Mouse (Mus musculus) layer of hippocampus, postnatal 36 days (tissue): ENCODE data around the gene Ddx5. TPM values are rescaled to one million over a fixed set of nuclear protein-coding genes. Genes with fewer than 3 reads are reported as not detected.
"Not testable (repeated sequence)": the region's sequence is repeated elsewhere in the genome, so short reads cannot be mapped to it uniquely, and the experiment has no call there.

Experiments used
- DNase-seq, 2 experiments: peaks; one replicate each; pipeline ENCODE4 v3.0.0; 2022
- total RNA-seq, 2 experiments: library from RNA; stranded (reverse); gene quantifications; 2 replicates each; pipeline ENCODE4 v1.2.3; 2021

Ddx5 gene
- total RNA-seq: 100 to 1,000 TPM; 814 to 831 TPM

DNA sequence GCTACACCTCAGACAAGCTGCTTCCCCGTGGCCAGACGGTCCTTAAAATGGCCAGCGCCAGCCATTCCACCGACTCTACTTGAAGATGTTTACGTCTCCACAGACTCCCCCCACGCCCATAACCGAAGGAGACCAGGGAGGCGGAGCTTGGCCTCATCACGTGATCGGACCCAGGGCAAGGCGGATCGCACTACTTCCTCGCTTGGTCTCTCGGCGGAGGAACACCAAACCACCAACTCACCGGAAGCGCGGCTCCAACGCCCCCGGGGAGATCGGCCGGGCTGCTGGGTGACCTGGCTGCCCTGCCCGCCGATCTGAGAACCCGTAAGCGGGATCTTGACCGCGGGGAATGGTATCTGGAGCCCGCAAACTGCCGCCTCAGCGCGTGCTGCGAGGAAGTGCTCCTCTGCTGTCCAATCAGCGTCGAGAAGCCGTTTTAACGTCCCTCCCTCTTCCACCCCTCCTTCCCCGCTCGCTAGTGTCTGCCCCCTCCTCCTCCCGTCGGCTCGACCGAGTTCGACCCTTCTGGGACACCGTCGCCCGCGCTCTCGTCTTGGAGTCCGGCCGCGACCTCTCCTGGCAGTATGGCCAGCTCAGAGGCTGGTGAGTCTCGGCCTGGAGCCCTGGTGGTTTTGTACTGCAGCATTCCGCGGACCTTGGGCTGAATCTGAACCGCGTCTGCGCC lies at the start of gene Ddx5, which contains the start of gene Cep95:
Gene Ddx5, minus strand, starts transcription at position 411 of the 685 bp plus-strand sequence.
Gene Cep95, plus strand, starts transcription at position 478 of the 685 bp plus-strand sequence.
- DNase-seq: peak; percentile 93 to 97

DNA sequence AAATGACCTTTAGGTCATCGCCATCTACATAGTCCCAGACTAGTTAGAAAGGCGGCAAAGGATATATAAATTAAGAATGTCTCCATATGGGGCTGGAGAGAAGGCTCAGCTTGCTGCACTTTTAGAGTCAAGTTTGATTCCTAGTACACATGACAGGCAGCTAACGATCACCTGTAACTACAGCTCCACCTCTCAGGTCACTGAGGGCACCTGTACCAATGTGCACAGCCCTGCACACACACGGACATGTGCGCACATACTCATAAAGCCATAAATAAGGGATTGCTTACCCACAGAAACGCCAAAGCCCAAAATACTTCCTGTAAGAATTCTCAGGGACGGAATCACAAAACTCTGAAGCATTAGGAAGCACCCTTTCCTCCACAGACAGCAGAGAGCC lies 39.1 kb upstream of the Ddx5 start:
- DNase-seq: no peak

DNA sequence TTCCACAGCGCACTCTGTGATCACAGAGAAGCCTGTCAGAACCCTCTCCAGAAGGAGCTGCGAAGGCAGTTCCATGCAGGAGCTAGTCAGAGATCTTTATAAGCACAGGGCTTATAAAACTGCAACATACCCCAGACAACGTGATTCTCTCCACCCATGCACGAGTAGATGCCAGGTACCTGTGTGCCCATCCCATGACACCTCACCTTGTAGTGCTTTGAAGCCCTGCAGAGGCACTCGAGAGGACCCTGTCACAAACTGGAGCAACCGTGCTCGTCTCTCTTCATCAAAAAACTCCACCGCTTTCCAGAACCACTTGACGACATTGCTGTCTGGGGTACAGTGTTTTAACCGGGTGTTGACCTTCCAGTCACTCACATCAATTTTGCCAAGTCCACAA lies 35.4 kb upstream of the Ddx5 start:
- DNase-seq: no peak

DNA sequence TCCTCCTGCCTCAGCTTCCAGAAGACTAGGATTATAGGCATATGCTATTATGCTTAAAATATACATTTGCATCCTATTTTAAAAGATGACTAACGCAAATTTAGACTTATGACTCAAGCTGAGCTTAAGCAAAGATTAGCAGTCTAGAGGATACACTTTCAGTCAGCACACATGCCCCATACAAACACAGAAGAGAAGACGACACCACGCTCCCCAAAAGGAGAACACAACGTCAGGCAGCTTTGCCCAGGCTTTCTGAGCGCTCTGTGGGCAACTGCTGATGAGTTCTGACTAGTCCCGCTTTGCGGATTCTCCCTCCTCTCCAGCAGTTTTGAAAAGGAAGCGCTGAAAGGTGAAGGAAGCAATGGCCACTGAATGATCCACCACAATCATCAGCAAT lies 34.8 kb upstream of the Ddx5 start:
- DNase-seq: no peak

DNA sequence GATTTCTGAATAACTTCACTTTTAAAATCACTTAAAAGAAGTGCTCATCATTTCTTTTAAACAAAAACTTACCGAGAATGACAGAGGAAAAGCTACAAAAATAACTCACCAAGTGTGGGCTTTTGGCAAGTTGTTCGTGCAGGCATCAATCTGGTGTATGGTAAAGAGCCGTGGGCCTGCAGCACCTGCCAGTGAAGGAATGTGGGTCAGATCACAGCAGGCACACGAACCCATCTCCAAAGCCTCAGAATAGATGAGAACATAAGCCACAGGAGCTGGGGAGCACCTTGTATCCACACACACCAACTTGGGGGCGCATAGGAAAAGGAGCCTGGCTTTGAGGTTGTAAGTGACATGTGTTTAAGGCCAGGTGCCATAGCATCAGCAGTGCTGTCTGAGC lies 33.9 kb upstream of the Ddx5 start:
- DNase-seq: peak in 1 of 2 experiments; percentile 51

DNA sequence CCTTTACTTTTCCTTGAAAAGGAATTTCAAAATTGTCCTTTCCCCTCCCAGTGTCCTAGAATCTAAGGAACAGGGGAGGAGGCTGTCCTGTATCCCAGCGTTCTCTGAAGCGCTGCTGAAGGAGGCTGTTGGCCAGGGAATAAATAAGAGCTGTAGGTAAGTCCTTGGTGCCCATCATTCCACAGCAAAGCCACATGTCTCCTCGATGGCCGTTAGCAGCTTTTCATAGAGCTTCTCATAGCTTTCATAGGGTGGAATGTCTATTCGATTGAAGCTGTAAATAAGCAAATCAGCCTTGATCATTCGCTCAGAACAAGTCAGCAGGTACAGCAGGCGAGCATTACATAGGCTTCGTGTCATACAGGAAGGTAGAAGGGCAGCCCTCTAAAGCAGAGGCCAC lies 33.5 kb upstream of the Ddx5 start:
- DNase-seq: no peak

DNA sequence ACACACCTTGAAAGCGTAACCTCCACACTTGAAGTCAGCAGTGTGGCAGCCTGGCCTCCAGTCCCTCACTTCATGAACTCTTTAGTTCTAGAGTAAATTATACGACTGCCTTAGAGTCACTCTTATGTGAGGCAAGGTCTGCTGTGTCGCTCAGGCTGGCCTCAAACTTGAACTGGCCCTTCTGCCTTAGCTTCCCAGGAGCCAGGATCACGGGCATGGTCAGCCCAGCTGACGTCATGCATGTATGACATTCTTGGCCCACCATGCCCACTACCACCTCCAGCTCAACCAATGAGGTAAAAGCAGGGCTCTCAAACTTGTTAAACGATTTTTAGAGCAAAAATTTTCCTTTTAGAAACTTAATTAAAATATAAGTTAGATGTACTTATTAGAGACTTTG lies 32.4 kb upstream of the Ddx5 start:
- DNase-seq: no peak

DNA sequence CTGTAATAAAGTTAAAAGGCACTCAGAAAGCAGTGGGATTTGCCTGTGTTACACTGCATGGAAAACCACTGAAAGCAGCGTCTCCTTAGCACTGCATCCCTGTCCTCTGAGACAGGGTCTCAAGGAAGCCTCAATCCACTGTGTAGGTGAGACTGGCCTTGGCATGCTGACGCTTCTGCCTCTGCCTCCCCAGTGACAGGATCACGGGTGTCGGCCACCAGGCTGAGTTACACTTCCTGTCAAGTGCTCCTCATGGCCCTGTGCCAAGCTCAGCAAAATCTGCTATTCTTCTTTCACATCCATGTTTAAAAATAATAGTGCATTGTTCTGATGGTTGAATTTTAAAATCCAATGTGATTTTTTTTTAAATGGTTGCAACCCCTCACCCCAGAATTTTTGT lies 32.0 kb upstream of the Ddx5 start:
- DNase-seq: no peak

DNA sequence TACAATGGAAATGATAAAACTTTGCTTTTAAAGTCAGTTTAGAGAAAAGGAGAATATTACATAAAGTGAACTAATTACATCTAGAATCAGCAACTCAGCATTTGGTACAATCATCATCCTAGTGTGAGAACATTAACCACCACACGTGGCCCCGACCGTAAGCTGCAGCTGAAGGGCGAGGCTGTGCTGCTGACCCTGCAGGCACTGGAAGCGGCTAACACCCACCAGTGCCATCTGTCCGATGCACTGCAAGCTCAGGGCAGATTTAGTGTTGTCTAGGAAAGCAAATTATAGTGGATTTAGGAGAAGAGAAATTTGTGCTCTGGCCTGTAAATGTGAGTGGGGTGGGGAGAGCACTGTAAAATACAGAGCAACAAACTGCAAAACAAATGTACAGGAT lies 31.3 kb upstream of the Ddx5 start:
- no peak for DNase-seq

DNA sequence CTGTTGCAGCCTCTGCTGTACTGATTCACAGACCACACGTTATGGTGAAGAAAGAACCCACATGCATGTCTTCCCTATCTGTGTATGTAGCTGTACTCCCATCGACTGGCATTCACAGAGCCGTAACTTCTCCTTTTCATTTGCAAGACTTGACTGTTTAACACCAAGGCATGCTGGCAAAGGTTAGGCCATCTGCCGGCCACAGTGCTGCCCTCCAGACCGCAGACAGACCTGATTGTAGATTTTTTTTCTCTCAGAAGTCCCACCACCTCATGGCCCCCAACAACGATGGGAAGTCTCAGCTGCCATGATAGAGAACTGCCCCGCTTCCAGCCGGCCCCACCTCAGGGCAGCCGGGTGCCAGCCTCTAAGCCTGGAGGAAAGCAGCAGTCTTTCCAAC lies 30.6 kb upstream of the Ddx5 start:
- DNase-seq: no peak

DNA sequence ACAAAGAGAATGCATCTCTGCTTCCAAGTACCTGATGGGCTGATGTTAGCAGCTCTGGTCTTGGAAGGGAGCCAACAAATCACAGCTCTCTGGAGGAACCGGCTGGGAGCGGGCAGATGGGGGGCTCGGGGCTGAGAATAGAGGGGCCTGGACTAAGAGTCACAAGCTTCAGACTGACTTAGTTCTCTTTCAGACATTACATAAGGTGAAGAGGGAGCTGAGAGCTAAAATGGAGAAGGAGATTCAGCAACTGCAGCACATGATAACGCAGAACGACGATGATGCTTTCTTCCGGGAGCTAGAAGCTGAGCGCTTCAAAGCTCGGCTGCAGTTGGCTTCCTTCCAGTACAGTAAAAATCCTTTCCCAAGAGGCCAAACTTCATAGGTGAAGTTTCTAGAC lies 29.4 kb upstream of the Ddx5 start:
- no peak for DNase-seq

DNA sequence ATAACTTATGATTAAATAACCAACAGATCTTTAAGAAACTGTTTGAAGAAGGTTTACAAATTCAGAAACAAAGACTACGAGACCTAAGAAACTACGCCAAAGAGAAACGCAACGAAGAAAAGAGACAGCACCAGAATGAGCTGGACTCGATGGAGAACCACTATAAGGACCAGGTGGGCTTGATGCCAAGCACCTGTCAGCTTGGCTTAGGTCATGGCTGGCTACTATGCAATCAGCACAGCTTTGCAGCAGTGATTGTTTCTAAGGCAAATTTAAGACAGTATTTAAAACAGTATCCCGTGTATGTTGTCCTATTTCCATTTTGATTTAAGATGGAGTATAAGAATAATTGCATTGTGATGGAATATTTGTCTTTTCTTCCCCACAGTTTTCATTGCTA lies 28.8 kb upstream of the Ddx5 start:
- DNase-seq: no peak

DNA sequence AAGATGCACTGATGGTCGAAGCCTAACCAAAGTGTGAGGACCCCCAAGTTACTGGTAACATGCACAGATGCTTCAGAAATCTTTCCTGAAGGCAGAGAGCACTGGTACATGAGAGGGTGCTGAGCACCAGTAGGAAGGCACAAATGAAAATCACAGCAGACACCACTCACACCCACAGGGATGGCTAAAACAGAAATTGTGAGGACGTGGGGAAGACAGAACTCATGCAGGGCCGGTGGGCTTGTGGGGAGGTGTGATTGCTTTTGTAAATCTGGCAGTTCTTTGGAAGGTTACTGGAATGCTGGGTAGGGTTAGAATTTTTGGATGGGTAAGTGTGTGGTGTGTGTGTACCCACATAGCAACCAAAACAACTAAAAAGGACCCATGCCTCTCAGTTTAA lies 28.2 kb upstream of the Ddx5 start:
- DNase-seq: no peak

DNA sequence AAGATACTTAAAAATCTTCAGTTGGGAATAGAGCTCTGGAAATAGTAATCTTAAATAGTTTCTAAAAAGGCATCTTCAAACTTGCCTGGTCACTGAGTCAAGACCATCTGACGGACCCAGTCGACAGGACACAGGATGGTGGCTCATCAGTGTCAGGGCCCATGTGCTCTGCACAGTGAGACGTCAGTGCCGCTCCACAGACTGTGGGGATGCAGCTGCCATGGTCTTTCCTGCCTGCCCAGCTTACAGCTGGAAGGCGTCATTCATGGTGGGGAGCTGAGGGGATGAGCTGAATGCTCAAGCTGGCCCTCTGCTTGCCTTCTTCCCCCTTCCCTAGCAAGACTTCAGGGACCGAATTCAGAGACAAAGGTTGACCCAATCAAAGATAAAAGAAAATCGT lies 27.3 kb upstream of the Ddx5 start:
- DNase-seq: no peak

DNA sequence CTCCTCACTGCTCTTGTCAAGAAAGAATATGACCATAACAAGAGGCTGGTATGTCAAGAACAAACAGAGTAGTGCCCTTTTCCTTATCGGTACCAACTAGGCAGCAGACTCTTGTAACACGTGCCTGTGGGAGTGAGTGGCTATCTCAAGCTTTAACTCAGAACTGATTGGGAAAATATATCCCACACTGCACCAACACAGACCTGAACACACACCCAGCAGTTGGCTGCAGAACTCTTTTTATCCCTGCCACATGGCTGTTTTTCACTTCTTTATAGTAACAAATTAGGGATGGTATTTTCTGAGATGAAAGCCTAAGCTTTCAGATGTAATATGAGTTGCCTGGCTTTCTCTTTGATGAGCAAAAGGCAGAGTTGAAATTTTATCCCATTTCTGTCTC lies 26.8 kb upstream of the Ddx5 start:
- no peak for DNase-seq

DNA sequence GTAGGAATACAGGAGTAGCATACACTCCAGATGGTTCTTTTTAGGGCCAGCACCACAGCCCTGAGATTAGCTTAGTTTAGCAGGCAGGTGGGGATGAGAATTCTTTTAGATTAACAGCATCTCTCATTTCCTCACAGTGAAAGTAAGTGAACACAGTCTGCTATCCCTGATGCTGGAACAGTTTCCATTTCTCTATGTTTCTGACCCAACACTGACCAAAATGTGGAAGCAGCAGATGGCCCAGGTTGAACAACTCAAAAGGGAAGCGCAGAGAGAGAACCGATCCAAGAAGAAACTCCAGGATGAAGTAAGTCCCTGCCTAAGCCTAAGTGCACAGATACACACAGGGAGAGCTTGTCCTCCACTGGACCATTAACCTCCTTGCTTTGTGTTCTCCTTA lies 26.3 kb upstream of the Ddx5 start:
- no peak for DNase-seq

DNA sequence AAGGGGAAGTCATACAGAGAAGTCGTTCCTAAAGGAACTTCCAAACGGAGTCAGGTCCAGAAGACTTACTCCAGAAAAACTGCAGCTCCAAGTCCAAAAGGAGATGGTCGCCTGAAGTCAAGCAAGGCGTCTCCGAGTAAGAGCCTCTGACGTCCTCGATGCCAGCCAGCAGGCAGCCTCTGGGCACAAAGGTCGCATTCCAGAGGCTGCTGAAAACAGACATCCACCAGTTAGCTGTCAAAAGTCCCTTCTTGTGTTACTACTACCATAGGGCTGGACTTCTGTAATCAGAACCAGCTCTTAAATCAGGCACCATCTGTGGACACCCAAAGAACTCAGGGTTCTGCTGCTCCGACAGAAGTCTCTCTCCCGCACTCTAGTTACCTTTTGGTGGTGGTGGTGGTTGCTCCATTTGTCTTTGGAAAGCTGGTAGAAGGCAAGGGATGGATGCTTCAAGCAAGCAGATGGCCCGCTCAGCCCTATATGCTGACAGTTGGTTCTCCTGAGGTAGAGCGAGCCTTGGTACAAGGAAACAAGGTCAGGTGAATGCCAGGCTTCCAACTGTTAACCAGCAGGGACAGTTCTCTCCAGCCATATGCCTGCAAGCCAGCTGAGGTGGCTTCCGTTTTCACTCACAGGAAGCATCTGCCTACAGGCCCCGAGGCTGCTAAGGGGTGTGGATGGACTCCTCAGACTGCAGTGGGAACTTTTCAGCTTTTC lies 25.8 kb upstream of the Ddx5 start:
- DNase-seq: no peak

DNA sequence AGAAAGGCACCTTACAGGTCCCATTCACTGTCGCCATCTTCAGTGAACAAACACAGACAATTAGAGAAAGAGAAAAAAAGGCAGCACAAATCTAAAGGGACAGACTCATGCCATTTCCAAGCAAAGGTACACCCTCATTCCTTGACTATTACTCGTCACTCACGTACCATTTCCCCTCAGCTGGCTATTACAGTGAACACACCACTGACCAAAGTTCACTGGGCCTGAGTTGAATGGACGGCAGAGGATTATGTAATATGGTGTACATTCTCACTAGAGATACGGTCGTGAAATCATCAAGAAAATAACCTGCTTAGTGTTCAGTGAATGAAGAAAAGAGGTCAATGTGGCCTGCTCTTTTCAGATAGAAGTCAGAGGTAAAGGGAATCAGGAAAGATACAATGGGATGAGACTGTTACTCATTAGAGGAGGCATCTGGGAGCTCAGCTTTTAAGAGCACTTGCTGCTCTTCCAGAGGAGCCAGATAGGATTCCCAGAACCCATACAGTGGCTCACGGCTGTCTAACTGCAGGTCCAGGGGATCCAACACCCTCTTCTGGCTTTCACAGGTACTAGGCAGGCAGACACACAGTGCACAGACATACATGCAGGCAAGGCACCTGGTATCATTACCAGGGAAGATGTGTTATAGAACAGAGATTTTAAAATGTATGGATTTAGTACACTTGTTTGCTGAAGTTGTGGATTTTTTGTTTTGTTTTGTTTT lies 23.6 kb upstream of the Ddx5 start:
- no peak for DNase-seq

DNA sequence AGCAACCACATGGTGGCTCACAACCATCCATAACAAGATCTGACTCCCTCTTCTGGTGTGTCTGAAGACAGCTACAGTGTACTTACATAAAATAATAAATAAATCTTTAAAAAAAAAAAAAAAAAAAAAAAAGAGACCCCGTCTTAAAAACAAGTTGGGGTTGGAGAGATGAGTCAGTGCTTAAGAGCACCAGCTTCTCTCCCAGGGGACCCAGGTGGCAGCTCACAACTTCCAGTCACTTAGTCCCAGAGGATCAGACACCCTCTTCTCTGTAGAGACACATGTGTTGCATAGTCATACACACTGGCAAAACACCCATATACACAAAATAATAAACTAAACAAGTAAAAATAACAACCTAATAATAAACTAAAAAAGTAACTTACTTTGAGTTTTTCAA lies 18.5 kb upstream of the Ddx5 start:
- not testable (repeated sequence) for DNase-seq

DNA sequence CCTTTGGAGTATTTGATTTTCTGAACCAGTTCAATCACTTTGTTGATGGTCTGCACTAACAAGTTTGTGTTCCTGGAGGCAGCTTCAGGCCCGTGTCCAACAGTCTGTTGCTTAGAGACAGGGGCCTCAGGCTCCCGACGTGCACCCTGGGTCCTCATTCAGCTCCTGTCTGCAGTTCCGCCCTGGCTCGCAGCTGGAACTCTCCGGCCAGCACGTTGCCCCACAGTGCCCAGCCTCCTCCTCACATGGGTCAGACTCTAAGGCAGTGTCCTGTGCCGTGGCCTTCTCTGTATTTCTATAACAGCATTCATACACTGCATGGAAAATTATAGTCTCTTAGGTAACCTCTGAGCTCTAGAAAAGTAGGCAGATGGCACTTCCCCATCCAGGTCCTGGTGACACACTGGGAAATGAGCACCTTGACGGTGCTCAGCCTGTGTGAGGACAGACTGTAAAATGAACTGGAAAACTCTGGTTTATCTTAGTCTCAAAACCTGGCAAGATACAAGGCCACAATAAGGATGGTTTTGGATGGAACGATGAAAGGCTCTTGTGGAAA lies 13.2 kb upstream of the Ddx5 start:
- peak in 1 of 2 experiments; percentile 48 for DNase-seq

DNA sequence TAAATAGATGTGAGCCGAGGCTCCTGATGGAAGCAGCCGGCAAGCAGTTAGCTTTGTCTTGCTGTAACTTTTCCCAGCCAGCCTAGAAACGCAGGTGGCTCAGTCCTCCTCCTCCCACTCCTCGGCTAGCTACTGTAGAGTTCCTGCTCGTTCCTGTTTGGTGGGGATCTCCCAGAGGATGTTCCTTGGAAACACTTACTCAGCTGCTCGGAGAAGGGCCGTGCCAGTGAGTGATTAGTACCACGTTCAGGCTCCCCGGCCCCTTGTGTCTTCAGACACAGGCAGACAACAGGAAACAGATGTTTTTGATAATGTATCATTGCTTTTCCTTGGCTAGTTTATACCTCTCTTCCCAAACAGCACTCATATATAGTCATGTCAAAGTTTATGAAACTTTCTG lies 6.7 kb upstream of the Ddx5 start:
- no peak for DNase-seq

DNA sequence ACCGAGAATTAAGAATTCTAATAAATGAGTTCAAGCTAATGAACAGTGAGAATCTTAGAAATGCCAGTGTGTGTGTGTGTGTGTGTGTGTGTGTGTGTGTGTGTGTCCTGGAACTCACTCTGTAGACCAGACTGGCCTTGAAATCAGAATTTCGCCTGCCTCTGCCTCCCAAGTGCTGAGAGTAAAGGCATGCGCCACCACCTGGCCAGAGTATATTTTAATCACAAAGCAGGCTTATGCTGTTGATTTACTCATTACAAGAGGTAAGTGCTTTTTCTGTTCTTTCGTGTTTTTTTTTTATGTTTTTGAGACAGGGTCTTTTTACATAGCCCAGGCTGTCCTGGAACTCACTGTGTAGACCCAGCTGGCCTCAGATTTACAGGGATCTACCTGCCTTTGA lies 4.9 kb upstream of the Ddx5 start:
- no peak for DNase-seq

DNA sequence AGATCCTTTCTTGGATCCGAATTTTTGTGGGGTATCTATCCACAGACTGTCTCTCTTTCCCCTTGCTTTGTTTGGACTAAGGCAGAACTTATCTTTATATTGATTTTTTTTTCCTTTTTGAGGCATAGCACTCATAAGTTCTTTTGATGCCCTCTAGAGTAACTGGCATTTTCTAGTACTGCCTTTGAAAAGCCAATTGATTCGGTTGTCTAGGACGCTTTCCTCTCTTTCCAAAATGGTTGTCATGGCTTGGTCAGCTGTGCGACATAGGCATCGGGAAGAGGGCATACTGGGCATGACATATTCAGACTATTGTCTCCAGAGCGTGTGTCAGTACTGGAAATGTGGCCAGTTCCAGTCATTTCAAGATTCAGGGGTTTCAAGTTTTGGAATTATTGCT lies 664 bp upstream of the Ddx5 start:
- no peak for DNase-seq
